Mouse (Mus musculus) kidney, postnatal 0 days (tissue): ENCODE data around the gene Man2a1. TPM values are rescaled to one million over a fixed set of nuclear protein-coding genes. Genes with fewer than 3 reads are reported as not detected.

Source experiments
- ATAC-seq: fragments of 200-750 bp; cut with Nextera tagmentation; replicated peaks from 2 replicates; pipeline ENCODE4 v1.8.0; 2017; ENCODE audit warnings: low read depth, moderate number of reproducible peaks, moderate TSS enrichment, moderate library complexity; ENCODE audit not compliant: low FRiP score
- DNase-seq: peaks from one replicate; pipeline ENCODE4 v3.0.0-alpha.2; 2016; ENCODE audit warnings: low spot score
- H3K27ac ChIP-seq: fragments of 300-500 bp; sonication (generic); 2 replicates; pipeline ENCODE4 v1.5.1; 2014; ENCODE audit warnings: mild to moderate bottlenecking
- H3K27me3 ChIP-seq: fragments of 300-500 bp; sonication (generic); 2 replicates; pipeline ENCODE4 v1.6.1; 2014; ENCODE audit warnings: low read length, mixed read lengths; ENCODE audit not compliant: insufficient read depth
- H3K36me3 ChIP-seq: fragments of 300-500 bp; sonication (generic); 2 replicates; pipeline ENCODE4 v1.6.1; 2014; ENCODE audit warnings: low read length, mixed read lengths; ENCODE audit not compliant: insufficient read depth
- H3K4me1 ChIP-seq: fragments of 300-500 bp; sonication (generic); replicated peaks from 2 replicates; pipeline ENCODE4 v1.6.1; 2014; ENCODE audit warnings: antibody characterized with exemption, low read length, mixed read lengths; ENCODE audit not compliant: insufficient read depth
- H3K4me2 ChIP-seq: fragments of 300-500 bp; sonication (generic); 2 replicates; pipeline ENCODE4 v1.6.1; 2014; ENCODE audit warnings: mild to moderate bottlenecking, low read length, moderate library complexity, mixed read lengths
- H3K4me3 ChIP-seq: fragments of 300-500 bp; sonication (generic); replicated peaks from 2 replicates; pipeline ENCODE4 v1.5.1; 2014; ENCODE audit warnings: low read depth, low read length
- H3K9ac ChIP-seq: fragments of 300-500 bp; sonication (generic); 2 replicates; pipeline ENCODE4 v1.6.1; 2014; ENCODE audit warnings: low read depth, low read length
- H3K9me3 ChIP-seq: fragments of 300-500 bp; sonication (generic); replicated peaks from 2 replicates; pipeline ENCODE4 v1.6.1; 2016; ENCODE audit warnings: low read length, inconsistent platforms, mixed read lengths
- CTCF ChIP-seq: IDR thresholded peaks from 2 replicates; pipeline ENCODE4 v1.5.1; 2016; ENCODE audit warnings: antibody characterized with exemption, low read depth, mild to moderate bottlenecking, moderate library complexity
- WGBS: fragments of 180-500 bp; shearing (Covaris S2); extraction: QIAGEN DNeasy Blood & Tissue Kit; methylation state at CpG from one replicate; pipeline ENCODE4 v1.1.7; 2014; 5-methylcytosine and 5-hydroxymethylcytosine counted together
- polyA plus RNA-seq: library from polyadenylated mRNA; unstranded; fragments of >200 nt; fragmentation: Nextera tagmentation; extraction: Ambion mirVana; gene quantifications from 2 replicates; pipeline ENCODE4 v1.2.1, GENCODE M21; 2015

Gene Man2a1
- polyA plus RNA-seq, 1 experiment from 2014 or later, result 9.9 TPM

GRCm38 (mm10) chr17:64676735-64677469 lies 76.4 kb downstream of the Man2a1 start:
- WGBS, result 50% methylated on average over 10 of the region's 10 CpGs
- Histone ChIP-seq H3K9me3 (0 out of 2 replicates have a peak, but pooled peaks cover 2% of the 10 kb centered on the region), H3K27me3 (no peaks in the 10 kb centered on the region), H3K4me2 (no peak overlapping the region), H3K36me3 (peaks cover 29% of the 10 kb centered on the region), H3K27ac (no peak overlapping the region), H3K9ac (no peak overlapping the region), H3K4me1 (no peaks in the 10 kb centered on the region), H3K4me3 (no peak overlapping the region)
- TF ChIP-seq CTCF, result no peak
- peak; percentile 33; the same call in 1 of the 2 replicates for ATAC-seq
- DNase-seq, result peak; percentile 82

- H3K9me3 ChIP-seq, result no peaks in the 10 kb centered on the region
- ATAC-seq (no peak), DNase-seq (no peak)
- no peaks in the 10 kb centered on the region for H3K36me3 ChIP-seq
- no peak overlapping the region for H3K4me2 ChIP-seq
- no peak overlapping the region for H3K4me3 ChIP-seq
- H3K9ac ChIP-seq, result no peak overlapping the region
- 76% methylated on average over 3 of the region's 3 CpGs for WGBS
- H3K4me1 ChIP-seq, result no peaks in the 10 kb centered on the region
- H3K27me3 ChIP-seq, result no peaks in the 10 kb centered on the region
- TF ChIP-seq CTCF, result no peak
- no peak overlapping the region for H3K27ac ChIP-seq
These were observed 80.9 kb downstream of the Man2a1 start for GRCm38 (mm10) chr17:64681461-64681860.

- TF ChIP-seq CTCF, result no peak
- ATAC-seq (0 out of 2 replicates have a peak, but pooled peaks have one; percentile 36), DNase-seq (peak; percentile 54)
- H3K27ac ChIP-seq, result no peak overlapping the region
- no peak overlapping the region for H3K4me3 ChIP-seq
- WGBS, result 23% methylated on average over 2 of the region's 2 CpGs
- H3K9me3 ChIP-seq, result no peaks in the 10 kb centered on the region
- H3K9ac ChIP-seq, result no peak overlapping the region
- H3K4me1 ChIP-seq, result no peaks in the 10 kb centered on the region
- no peaks in the 10 kb centered on the region for H3K36me3 ChIP-seq
- H3K4me2 ChIP-seq, result no peak overlapping the region
- H3K27me3 ChIP-seq, result no peaks in the 10 kb centered on the region
These were observed 81.4 kb downstream of the Man2a1 start for GRCm38 (mm10) chr17:64681927-64682326.

DNA sequence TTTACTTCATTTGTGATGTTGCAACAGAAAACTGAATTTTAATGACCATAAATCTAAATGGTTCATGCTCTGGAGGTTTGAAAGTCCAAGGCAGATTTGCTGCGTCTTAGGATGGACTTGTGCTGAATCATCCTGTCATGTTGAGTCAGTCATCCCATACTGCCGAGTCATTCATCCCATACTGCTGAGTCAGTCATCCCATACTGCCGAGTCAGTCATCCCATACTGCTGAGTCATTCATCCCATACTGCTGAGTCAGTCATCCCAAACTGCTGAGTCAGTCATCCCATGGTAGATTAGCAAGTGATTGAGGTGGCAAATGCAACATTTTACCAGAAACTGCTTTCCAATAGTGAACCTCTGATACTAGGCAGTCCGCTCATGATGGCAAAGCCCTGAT lies 83.6 kb downstream of the Man2a1 start:
- ATAC-seq, result no peak
- H3K4me2 ChIP-seq, result no peak overlapping the region
- no peak overlapping the region for H3K27ac ChIP-seq
- 95% methylated on average over 4 of the region's 4 CpGs for WGBS
- no peak for DNase-seq
- H3K27me3 ChIP-seq, result no peaks in the 10 kb centered on the region
- no peak overlapping the region for H3K9ac ChIP-seq
- TF ChIP-seq CTCF, result no peak
- H3K4me1 ChIP-seq, result no peaks in the 10 kb centered on the region
- H3K36me3 ChIP-seq, result no peaks in the 10 kb centered on the region
- H3K4me3 ChIP-seq, result no peak overlapping the region
- H3K9me3 ChIP-seq, result no peaks in the 10 kb centered on the region

DNA sequence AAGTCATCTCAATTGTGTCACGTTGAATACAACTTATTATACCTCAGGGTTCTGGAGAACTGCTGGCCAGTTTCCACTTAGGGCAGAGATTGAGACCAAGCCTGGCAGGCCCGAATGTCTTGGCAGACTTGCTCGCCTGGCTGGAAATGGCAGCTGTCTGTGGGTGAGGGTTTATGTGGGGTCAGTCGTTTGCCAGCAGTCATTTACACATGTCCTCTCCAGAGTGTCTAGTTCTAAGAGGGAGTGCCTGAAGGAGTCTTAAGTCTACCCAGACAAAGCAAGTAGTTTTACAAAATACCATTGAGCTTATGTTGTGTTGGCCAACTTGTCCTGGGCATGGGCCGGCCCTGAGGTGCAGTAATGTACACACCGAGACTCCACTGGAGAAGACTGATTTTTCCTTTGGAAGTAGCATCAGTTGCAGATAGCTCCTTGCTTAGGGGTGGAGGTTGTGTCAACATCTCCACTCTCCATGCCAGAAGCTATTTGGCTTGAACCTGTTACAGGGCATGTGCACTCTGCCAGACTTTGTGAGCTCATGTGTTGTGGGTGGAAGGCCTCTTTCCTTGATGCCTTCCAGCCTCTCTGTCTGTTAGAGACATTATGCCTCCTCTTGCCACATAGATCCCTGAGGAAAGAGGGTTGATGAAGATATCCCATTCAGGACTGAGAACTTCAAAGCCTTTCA lies 84.8 kb downstream of the Man2a1 start:
- Histone ChIP-seq H3K4me2 (no peak overlapping the region), H3K4me1 (no peaks in the 10 kb centered on the region), H3K27ac (no peak overlapping the region), H3K4me3 (no peak overlapping the region), H3K27me3 (no peaks in the 10 kb centered on the region), H3K36me3 (peaks cover 7% of the 10 kb centered on the region; the same call in 1 of the 2 replicates), H3K9ac (no peak overlapping the region), H3K9me3 (no peaks in the 10 kb centered on the region)
- no peak for DNase-seq
- WGBS, result 67% methylated on average over 6 of the region's 6 CpGs
- no peak for TF ChIP-seq CTCF
- no peak for ATAC-seq

- Histone ChIP-seq H3K9ac (no peak overlapping the region), H3K36me3 (peaks cover 16% of the 10 kb centered on the region; the same call in 1 of the 2 replicates), H3K4me1 (no peaks in the 10 kb centered on the region), H3K27ac (no peak overlapping the region), H3K4me3 (no peak overlapping the region), H3K9me3 (no peaks in the 10 kb centered on the region; the same call in 1 of the 2 replicates), H3K4me2 (no peak overlapping the region), H3K27me3 (no peaks in the 10 kb centered on the region)
- WGBS, result 97% methylated on average over 3 of the region's 3 CpGs
- TF ChIP-seq CTCF, result no peak
- ATAC-seq, result no peak
- DNase-seq, result no peak
These were observed 89.1 kb downstream of the Man2a1 start for GRCm38 (mm10) chr17:64689614-64690013.
